Mouse (Mus musculus) MEL (cell line): ENCODE data around the gene Glod4.

Experiments
- CHD2 ChIP-seq: IDR thresholded peaks from 2 replicates; pipeline ENCODE4 v1.6.1; 2011; ENCODE audit warnings: low read length, improper control_type of control experiment
- CTCF ChIP-seq, 3 experiments: IDR thresholded peaks in 2 of 3; conservative IDR thresholded peaks in 1 of 3; 2 replicates each; pipeline ENCODE4 v1.5.1; 2011 to 2012; ENCODE audit warnings: low read length in 3 of 3, low read depth in 2 of 3, mild to moderate bottlenecking in 2 of 3, improper control_type of control experiment in 1 of 3, inconsistent platforms in 1 of 3, mixed read lengths in 1 of 3, moderate library complexity in 1 of 3; ENCODE audit not compliant: control insufficient read depth in 1 of 3, insufficient read depth in 1 of 3, poor library complexity in 1 of 3, severe bottlenecking in 1 of 3
- ELF1 ChIP-seq: IDR thresholded peaks from 2 replicates; pipeline ENCODE4 v1.6.1; 2014; ENCODE audit warnings: low read depth, mild to moderate bottlenecking, inconsistent platforms, low read length, improper control_type of control experiment, moderate library complexity
- EP300 ChIP-seq, 2 experiments: IDR thresholded peaks; 2 replicates each; pipeline ENCODE4 v1.6.1; 2011; ENCODE audit warnings: improper control_type of control experiment in 2 of 2, low read length in 2 of 2, low read depth in 1 of 2, mild to moderate bottlenecking in 1 of 2
- HCFC1 ChIP-seq: IDR thresholded peaks from 2 replicates; pipeline ENCODE4 v1.6.1; 2012; ENCODE audit warnings: low read depth, mild to moderate bottlenecking, inconsistent platforms, low read length, improper control_type of control experiment, moderate library complexity
- MAX ChIP-seq: IDR thresholded peaks from 2 replicates; pipeline ENCODE4 v1.6.1; 2011; ENCODE audit warnings: low read length, improper control_type of control experiment
- NELFE ChIP-seq: IDR thresholded peaks from 2 replicates; pipeline ENCODE4 v1.6.1; 2011; ENCODE audit warnings: low read depth, low read length, improper control_type of control experiment
- RCOR1 ChIP-seq: IDR thresholded peaks from 2 replicates; pipeline ENCODE4 v1.6.1; 2012; ENCODE audit warnings: low read depth, mild to moderate bottlenecking, inconsistent platforms, low read length, improper control_type of control experiment
- SIN3A ChIP-seq: IDR thresholded peaks from 2 replicates; pipeline ENCODE4 v1.6.1; 2012; ENCODE audit warnings: low read length, improper control_type of control experiment, inconsistent platforms
- TCF12 ChIP-seq: IDR thresholded peaks from 2 replicates; pipeline ENCODE4 v1.6.1; 2014; ENCODE audit warnings: low read depth, mild to moderate bottlenecking, inconsistent platforms, low read length, improper control_type of control experiment, moderate library complexity
- USF1 ChIP-seq: IDR thresholded peaks from 2 replicates; pipeline ENCODE4 v1.6.1; 2014; ENCODE audit warnings: low read depth, mild to moderate bottlenecking, inconsistent platforms, low read length, improper control_type of control experiment, moderate library complexity
- ZC3H11A ChIP-seq: IDR thresholded peaks from 2 replicates; pipeline ENCODE4 v1.6.1; 2012; ENCODE audit warnings: low read depth, mild to moderate bottlenecking, inconsistent platforms, low read length, improper control_type of control experiment
- ZNF384 ChIP-seq: IDR thresholded peaks from 2 replicates; pipeline ENCODE4 v1.6.1; 2012; ENCODE audit warnings: low read depth, mild to moderate bottlenecking, inconsistent platforms, low read length, improper control_type of control experiment

DNA sequence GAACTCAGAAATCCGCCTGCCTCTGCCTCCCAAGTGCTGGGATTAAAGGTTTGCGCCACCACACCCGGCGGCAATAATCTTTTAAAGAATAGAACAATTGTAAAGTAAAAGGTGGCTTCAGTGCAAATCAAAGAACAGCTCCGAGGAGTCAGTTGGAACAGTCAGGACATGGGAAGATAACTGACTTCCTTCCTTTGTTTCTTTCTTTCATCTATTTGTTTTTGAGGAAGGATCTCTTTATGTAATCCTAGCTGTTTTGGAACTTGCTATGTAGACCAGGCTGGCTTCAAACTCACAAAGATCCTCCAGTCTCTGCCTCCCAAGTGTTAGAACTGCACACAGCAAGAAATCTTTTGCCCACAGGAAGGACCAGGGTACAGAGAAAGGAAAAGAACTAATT, 18.9 kb downstream of the Glod4 start:
- no peak for TF ChIP-seq TCF12
- TF ChIP-seq CHD2, result no peak
- no peak for TF ChIP-seq HCFC1
- no peak for TF ChIP-seq USF1
- TF ChIP-seq CTCF (IDR thresholded peaks at IDR 0.05 in 2 of 3, conservative IDR thresholded peaks at IDR 0.05 in 1 of 3; ENCODE audit: control insufficient read depth in 1 of 3, insufficient read depth in 1 of 3, low read depth in 2 of 3, low read length in 3 of 3, poor library complexity in 1 of 3, severe bottlenecking in 1 of 3), result no peak
- TF ChIP-seq NELFE, result no peak
- no peak for TF ChIP-seq SIN3A
- no peak for TF ChIP-seq ZNF384
- no peak for TF ChIP-seq EP300 (IDR thresholded peaks at IDR 0.05; ENCODE audit: low read depth in 1 of 2, low read length in 2 of 2)
- TF ChIP-seq RCOR1, result no peak
- no peak for TF ChIP-seq ZC3H11A
- TF ChIP-seq MAX, result no peak
- no peak for TF ChIP-seq ELF1
